Mouse (Mus musculus) ovary, postnatal 36 days (tissue): ENCODE data around the gene Angpt4.
A peak's percentile ranks its signal among the peaks of the same experiment; 100 is the strongest.

Experiments
- DNase-seq: peaks from one replicate; pipeline ENCODE4 v3.0.0; 2022; ENCODE audit warnings: low spot score, mixed read lengths

Angpt4 gene

DNA sequence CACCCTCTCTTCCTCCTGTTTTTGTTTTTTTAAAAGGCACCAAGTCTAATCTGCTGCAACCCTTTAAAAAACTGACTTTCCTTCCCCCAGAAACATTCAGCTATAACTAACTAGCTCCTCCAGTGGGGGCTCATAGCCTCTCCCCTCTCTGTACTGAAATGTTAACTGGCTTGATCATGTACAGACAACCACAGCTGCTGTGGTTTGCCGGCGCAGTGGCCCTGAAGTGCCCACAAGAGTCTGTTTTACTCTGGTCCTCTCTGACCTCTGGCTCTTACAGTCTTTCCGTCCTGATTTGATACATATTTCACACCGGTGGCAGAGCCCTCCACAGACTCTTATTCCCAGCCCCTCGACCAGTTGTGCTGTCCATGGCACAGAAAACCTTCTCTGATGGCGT, 70.3 kb downstream of the Angpt4 start:
- no peak for DNase-seq

DNA sequence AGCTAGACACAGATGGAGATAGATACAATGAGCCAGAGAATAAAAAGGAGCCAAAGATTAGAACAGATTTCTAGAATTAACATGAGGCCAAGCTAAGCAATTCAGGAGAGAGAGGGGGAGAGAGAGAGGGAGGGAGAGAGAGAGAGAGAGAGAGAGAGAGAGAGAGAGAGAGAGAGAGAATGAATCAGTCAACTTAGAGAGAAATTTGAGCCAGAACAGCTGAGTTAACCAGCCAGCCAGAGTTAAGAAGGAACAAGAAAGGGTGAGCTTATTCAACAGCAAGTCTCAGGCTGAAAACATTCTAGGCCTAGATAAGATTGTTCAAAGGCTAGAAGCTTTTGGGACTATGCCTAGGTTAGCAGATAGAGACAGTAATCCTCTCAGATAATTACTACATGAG, 71.5 kb downstream of the Angpt4 start:
- DNase-seq, result no peak

- no peak for DNase-seq
Observed at GRCm38 (mm10) chr2:151984019-151984418, 73.0 kb downstream of the Angpt4 start.

- no peak for DNase-seq
Observed at GRCm38 (mm10) chr2:151985426-151986172, 74.6 kb downstream of the Angpt4 start.

DNA sequence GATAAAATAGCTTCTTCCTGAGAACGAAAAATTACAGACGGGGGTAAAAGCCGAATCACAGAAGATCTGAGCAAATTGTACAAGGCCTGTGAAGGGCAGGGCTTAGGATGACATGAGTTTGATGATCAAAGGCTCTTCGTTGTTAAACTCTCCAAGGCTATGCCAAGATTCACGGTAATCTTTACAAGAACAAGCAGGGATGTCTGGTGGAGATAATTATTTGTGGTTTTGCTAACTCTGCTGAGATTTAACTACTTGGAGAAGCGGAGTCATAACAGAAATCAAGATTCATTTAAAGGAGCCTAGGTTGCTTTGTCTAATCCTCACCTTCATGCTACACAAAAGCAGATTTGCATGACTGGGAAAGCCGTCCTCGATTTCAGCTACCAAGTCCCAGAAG, 75.9 kb downstream of the Angpt4 start:
- DNase-seq, result no peak

DNA sequence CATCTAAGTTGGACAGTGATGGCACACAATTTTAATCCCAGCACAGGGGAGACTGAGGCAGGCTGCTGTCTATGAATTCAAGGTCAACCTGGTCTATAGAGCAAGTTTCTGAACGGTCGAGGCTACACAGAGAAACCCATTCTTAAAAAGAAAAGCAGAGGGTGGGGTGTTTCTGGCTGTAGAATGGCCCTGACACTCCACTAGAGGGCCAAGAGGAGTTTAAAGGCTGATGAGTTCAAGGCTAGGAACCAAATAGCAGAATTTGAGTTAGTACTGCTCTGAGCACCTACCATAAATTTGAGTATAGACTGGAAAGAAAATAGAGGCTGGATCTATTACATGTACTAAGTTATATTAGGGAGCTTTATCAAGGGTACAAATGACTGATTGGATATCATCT, 78.0 kb downstream of the Angpt4 start:
- DNase-seq, result no peak

GRCm38 (mm10) chr2:151990985-151991394, 80.0 kb downstream of the Angpt4 start:
- no peak for DNase-seq

DNA sequence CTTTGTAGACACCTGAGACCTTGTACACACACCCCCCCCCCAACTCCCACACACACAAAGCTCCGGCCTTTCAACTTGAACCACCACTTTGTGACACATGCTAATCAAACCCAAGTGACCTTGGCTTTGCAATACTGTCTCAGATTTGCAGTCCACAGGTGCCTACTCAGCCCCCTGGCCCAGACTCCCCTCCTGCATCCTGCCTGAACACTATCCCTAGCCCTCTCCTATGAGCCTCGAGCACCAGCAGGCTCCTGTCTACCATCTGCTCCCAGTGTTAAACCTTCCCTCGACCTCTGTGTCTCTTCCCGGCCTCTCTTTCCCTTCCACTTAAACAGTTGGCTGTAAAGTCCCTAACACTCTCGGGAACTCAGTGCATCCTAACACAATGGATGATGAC, 80.4 kb downstream of the Angpt4 start:
- DNase-seq, result no peak

DNA sequence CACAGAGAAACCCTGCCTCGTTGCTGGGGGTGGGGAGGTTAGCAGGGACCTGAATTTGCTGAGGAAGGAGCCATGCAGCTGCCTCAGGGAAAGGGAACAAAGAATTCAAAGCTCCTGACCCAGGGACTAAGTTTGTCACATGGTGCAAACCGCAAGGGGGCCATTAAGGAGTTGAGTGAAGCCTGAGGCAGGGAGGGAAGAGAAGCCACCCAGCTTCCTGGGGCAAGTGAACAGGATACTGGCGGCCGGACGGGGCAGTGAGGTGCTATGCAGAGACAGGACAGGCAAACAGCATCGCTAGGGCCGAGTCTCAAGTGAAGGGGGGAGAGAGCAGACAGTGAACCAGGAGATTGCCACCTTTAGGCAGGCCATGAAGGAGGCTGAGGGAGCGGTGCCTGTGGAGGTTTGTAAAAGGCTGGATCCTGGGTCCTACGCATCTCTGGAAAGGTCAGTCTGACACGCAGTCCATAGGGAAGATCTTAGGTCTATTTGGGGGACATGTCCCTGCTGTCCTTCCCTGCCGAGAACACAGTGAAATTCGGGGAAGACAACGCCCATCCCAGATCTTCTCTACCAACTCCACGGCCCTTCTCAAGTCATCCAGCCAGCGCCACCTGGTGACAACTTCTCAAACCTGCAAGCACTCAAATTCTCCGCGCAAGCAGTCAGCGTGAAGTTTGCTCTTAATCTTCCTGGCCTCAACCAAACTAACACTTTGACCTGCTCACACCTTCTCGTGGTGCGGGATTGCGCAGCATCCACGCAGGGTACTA, 83.5 kb downstream of the Angpt4 start:
- DNase-seq, result peak; percentile 70
